Mouse (Mus musculus): ENCODE measurements at regions not wholly inside any gene's neighbourhood (a gene's known extent, or its start where the extent isn't known, plus 50 kb on each side); places are given as distances from the start of the nearest gene placed in this dataset.
A peak's percentile ranks its signal among the peaks of the same experiment; 100 is the strongest.

- CTCF ChIA-PET = no interaction called here
- in situ Hi-C loops (cut with MboI; ENCODE audit: low pct_unique_long_range_greater_than_20kb) = no loop called here
- TF ChIP-seq CTCF (IDR thresholded peaks at IDR 0.05) = no peak
- no peaks in the 10 kb centered on the region for H3K27me3 ChIP-seq
- DNase-seq (ENCODE audit: low read depth, low spot score) = no peak
- ATAC-seq = no peak
- POLR2A ChIA-PET = no interaction called here
Measured at GRCm38 (mm10) chr3:38613706-38614105, 129.1 kb upstream of the Ankrd50 start.

DNA sequence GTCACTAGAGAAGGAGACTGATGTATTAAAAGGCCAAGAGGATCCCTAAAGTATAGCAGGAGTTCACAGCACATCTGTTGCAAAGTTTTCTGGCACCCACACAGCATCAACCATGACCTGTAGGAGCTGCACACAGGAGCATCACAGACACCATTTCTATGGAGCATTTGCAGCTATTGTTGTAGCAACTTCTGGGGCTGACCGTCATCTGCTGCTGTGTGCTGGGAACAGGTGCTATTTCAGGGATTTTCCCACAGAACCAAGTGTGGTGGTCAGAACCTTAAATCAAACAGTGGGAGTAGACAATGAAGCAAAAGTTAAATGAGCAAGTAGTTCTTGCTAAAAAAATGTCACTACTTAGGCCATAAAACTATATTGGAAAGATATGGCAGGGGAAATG, 106.9 kb upstream of the Ankrd50 start:
- DNase-seq (ENCODE audit: low read depth, low spot score) (no peak), ATAC-seq (no peak)
- CTCF ChIA-PET = interaction anchor here (1.2 kb wide), 1 partner anchor 13 kb away, joined by 5 read pairs; no protein-coding TSS in a partner anchor
- no peaks in the 10 kb centered on the region for H3K27me3 ChIP-seq
- in situ Hi-C loops (cut with MboI; ENCODE audit: low pct_unique_long_range_greater_than_20kb) = no loop called here
- POLR2A ChIA-PET = no interaction called here
- TF ChIP-seq CTCF (IDR thresholded peaks at IDR 0.05) = no peak

GRCm38 (mm10) chr3:38588966-38589365, 104.3 kb upstream of the Ankrd50 start:
- ChIA-PET POLR2A (no interaction called here), CTCF (no interaction called here)
- in situ Hi-C loops (cut with MboI; ENCODE audit: low pct_unique_long_range_greater_than_20kb) = no loop called here
- TF ChIP-seq CTCF (IDR thresholded peaks at IDR 0.05) = no peak
- ATAC-seq = no peak
- DNase-seq (ENCODE audit: low read depth, low spot score) = peak; percentile 38
- no peaks in the 10 kb centered on the region for H3K27me3 ChIP-seq

DNA sequence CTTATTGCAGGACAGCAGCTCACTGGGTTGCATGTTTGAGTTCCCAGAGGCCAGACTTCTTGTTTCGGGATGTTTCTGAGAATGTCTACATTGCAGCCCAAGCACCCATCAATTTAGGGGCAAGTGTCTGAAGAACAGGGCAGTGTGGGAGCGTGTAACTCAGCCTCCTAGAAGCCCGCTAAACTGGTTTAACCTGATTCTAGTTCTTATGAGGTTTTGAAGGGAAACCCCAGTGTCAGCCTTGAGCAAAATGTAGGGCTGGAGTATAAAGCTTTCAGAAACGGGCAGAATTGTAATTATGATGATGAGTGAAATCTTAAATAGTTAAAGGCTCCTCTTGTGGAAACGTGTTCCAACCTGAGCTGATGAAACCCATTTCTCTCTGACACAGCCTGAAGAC, 100.9 kb upstream of the Ankrd50 start:
- no peak for ATAC-seq
- DNase-seq (ENCODE audit: low read depth, low spot score) = no peak
- in situ Hi-C loops (cut with MboI; ENCODE audit: low pct_unique_long_range_greater_than_20kb) = no loop called here
- POLR2A ChIA-PET = no interaction called here
- CTCF ChIA-PET = interaction anchor here (2.9 kb wide), 1 partner anchor 14 kb away, joined by 12 read pairs; no protein-coding TSS in a partner anchor
- no peak for TF ChIP-seq CTCF (IDR thresholded peaks at IDR 0.05)
- no peaks in the 10 kb centered on the region for H3K27me3 ChIP-seq

- ATAC-seq (no peak), DNase-seq (ENCODE audit: low read depth, low spot score) (no peak)
- POLR2A ChIA-PET = no interaction called here
- no peak for TF ChIP-seq CTCF (IDR thresholded peaks at IDR 0.05)
- H3K27me3 ChIP-seq = no peaks in the 10 kb centered on the region
- in situ Hi-C loops (cut with MboI; ENCODE audit: low pct_unique_long_range_greater_than_20kb) = no loop called here
- CTCF ChIA-PET = interaction anchor here (1.9 kb wide), 1 partner anchor 37 kb away, joined by 4 read pairs; no protein-coding TSS in a partner anchor
Measured at GRCm38 (mm10) chr3:38579781-38580180, 95.1 kb upstream of the Ankrd50 start.

- CTCF ChIA-PET = interaction anchor here (0.9 to 2.3 kb wide), 3 partner anchors 9 to 13 kb away, joined by 4 to 5 read pairs (median 4); no protein-coding TSS in a partner anchor
- ATAC-seq = no peak
Measured at GRCm38 (mm10) chr3:38577890-38578628, 93.4 kb upstream of the Ankrd50 start.

GRCm38 (mm10) chr3:38573594-38573993, 89.0 kb upstream of the Ankrd50 start:
- no peaks in the 10 kb centered on the region for H3K27me3 ChIP-seq
- DNase-seq (ENCODE audit: low read depth, low spot score) (no peak), ATAC-seq (no peak)
- ChIA-PET CTCF (interaction anchor here (1.3 kb wide), 1 partner anchor 13 kb away, joined by 3 read pairs; no protein-coding TSS in a partner anchor), POLR2A (no interaction called here)
- in situ Hi-C loops (cut with MboI; ENCODE audit: low pct_unique_long_range_greater_than_20kb) = no loop called here
- no peak for TF ChIP-seq CTCF (IDR thresholded peaks at IDR 0.05)

More at GRCm38 (mm10) chr3:38577890-38578628, 93.4 kb upstream of the Ankrd50 start:
- no peaks in the 10 kb centered on the region for H3K27me3 ChIP-seq
- TF ChIP-seq CTCF (IDR thresholded peaks at IDR 0.05) = no peak
- POLR2A ChIA-PET = no interaction called here
- in situ Hi-C loops (cut with MboI; ENCODE audit: low pct_unique_long_range_greater_than_20kb) = no loop called here
- DNase-seq (ENCODE audit: low read depth, low spot score) = no peak

- TF ChIP-seq CTCF (IDR thresholded peaks at IDR 0.05) = no peak
- ChIA-PET POLR2A (no interaction called here), CTCF (interaction anchor here (1.1 to 3.1 kb wide), 4 partner anchors 9 to 14 kb away, joined by 4 to 12 read pairs (median 8); no protein-coding TSS in a partner anchor)
- H3K27me3 ChIP-seq = no peaks in the 10 kb centered on the region
- DNase-seq (ENCODE audit: low read depth, low spot score) (no peak), ATAC-seq (no peak)
- in situ Hi-C loops (cut with MboI; ENCODE audit: low pct_unique_long_range_greater_than_20kb) = no loop called here
Measured at GRCm38 (mm10) chr3:38572159-38572558, 87.5 kb upstream of the Ankrd50 start.

DNA sequence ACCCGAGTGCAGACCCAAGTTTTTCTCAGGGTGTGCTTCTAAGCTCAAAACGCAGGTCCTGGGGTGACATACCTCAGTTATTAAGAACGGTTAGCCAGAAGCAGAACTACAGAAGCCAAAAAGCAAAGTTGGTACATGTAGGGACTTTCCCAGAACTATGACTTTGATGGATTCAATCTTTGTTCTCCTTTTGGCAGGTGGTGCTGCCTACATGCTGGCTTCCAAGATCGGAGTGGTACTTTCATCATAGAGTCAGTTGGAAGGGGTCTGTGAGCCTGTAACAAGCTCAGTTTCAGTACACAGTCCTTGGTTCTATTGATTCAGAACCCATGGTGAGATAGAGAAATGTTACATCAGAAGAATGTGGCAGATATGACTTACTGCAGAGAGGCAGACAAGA, 86.6 kb upstream of the Ankrd50 start:
- no peaks in the 10 kb centered on the region for H3K27me3 ChIP-seq
- in situ Hi-C loops (cut with MboI; ENCODE audit: low pct_unique_long_range_greater_than_20kb) = no loop called here
- ChIA-PET CTCF (interaction anchor here (1.0 to 3.1 kb wide), 6 partner anchors 8 to 57 kb away, joined by 3 to 12 read pairs (median 4); no protein-coding TSS in a partner anchor), POLR2A (no interaction called here)
- ATAC-seq (no peak), DNase-seq (ENCODE audit: low read depth, low spot score) (no peak)
- no peak for TF ChIP-seq CTCF (IDR thresholded peaks at IDR 0.05)

- no peak for ATAC-seq
- H3K27me3 ChIP-seq = no peaks in the 10 kb centered on the region
- CTCF ChIA-PET = interaction anchor here (1.1 to 1.5 kb wide), 3 partner anchors 9 to 50 kb away, joined by 3 to 4 read pairs (median 4); no protein-coding TSS in a partner anchor
- POLR2A ChIA-PET = no interaction called here
- no peak for DNase-seq (ENCODE audit: low read depth, low spot score)
- no peak for TF ChIP-seq CTCF (IDR thresholded peaks at IDR 0.05)
- in situ Hi-C loops (cut with MboI; ENCODE audit: low pct_unique_long_range_greater_than_20kb) = no loop called here
Measured at GRCm38 (mm10) chr3:38569001-38569400, 84.4 kb upstream of the Ankrd50 start.

GRCm38 (mm10) chr3:38568596-38568975, 83.9 kb upstream of the Ankrd50 start:
- TF ChIP-seq CTCF (IDR thresholded peaks at IDR 0.05) = no peak
- no peak for ATAC-seq
- DNase-seq (ENCODE audit: low read depth, low spot score) = no peak
- POLR2A ChIA-PET = no interaction called here
- in situ Hi-C loops (cut with MboI; ENCODE audit: low pct_unique_long_range_greater_than_20kb) = no loop called here
- CTCF ChIA-PET = interaction anchor here (1.1 to 1.5 kb wide), 3 partner anchors 10 to 51 kb away, joined by 3 to 4 read pairs (median 4); no protein-coding TSS in a partner anchor
- no peaks in the 10 kb centered on the region for H3K27me3 ChIP-seq
